Mouse (Mus musculus) liver, embryonic 16.5 days (tissue): ENCODE data around the gene Rras2. TPM values are rescaled to one million over a fixed set of nuclear protein-coding genes. Genes with fewer than 3 reads are reported as not detected.

Experiments used
- ATAC-seq: fragments of 200-750 bp; cut with Nextera tagmentation; 2 replicates; pipeline ENCODE4 v1.8.0; 2017; ENCODE audit warnings: low read depth, mild to moderate bottlenecking, moderate number of reproducible peaks, moderate library complexity
- H3K27ac ChIP-seq: fragments of 300-500 bp; sonication (generic); 2 replicates; pipeline ENCODE4 v1.5.1; 2014; ENCODE audit warnings: mild to moderate bottlenecking, low read length
- H3K27me3 ChIP-seq: fragments of 300-500 bp; sonication (generic); 2 replicates; pipeline ENCODE4 v1.6.1; 2014; ENCODE audit warnings: low read depth, low read length, mixed read lengths; ENCODE audit not compliant: control insufficient read depth, insufficient read depth
- H3K36me3 ChIP-seq: fragments of 300-500 bp; sonication (generic); 2 replicates; pipeline ENCODE4 v1.6.1; 2014; ENCODE audit warnings: mild to moderate bottlenecking; ENCODE audit not compliant: control insufficient read depth, insufficient read depth
- H3K4me1 ChIP-seq: fragments of 300-500 bp; sonication (generic); 2 replicates; pipeline ENCODE4 v1.6.1; 2014; ENCODE audit warnings: low read depth, low read length, mixed read lengths; ENCODE audit not compliant: control insufficient read depth
- H3K4me2 ChIP-seq: fragments of 300-500 bp; sonication (generic); 2 replicates; pipeline ENCODE4 v1.6.1; 2014; ENCODE audit warnings: low read depth, low read length, mixed read lengths
- H3K4me3 ChIP-seq: fragments of 300-500 bp; sonication (generic); 2 replicates; pipeline ENCODE4 v1.5.1; 2014; ENCODE audit warnings: low read depth, mild to moderate bottlenecking, low read length
- H3K9ac ChIP-seq: fragments of 300-500 bp; sonication (generic); 2 replicates; pipeline ENCODE4 v1.6.1; 2014; ENCODE audit warnings: low read depth, low read length
- H3K9me3 ChIP-seq: fragments of 300-500 bp; sonication (generic); replicated peaks from 2 replicates; pipeline ENCODE4 v1.6.1; 2016; ENCODE audit warnings: low read length; ENCODE audit not compliant: control insufficient read depth
- WGBS: fragments of 180-500 bp; shearing (Covaris S2); extraction: QIAGEN DNeasy Blood & Tissue Kit; methylation state at CpG from one replicate; pipeline ENCODE4 v1.1.7; 2014; ENCODE audit not compliant: insufficient replicate concordance; 5-methylcytosine and 5-hydroxymethylcytosine counted together
- polyA plus RNA-seq: library from polyadenylated mRNA; unstranded; fragments of >200 nt; fragmentation: Nextera tagmentation; extraction: Ambion mirVana; gene quantifications from 2 replicates; pipeline ENCODE4 v1.2.1, GENCODE M21; 2015

Gene Rras2
- polyA plus RNA-seq, 1 experiment from 2014 or later = 6.8 TPM

GRCm38 (mm10) chr7:114011726-114012443, 105.7 kb downstream of the Rras2 start:
- no peak for ATAC-seq
- H3K27ac ChIP-seq = no peak overlapping the region
- H3K36me3 ChIP-seq = no peaks in the 10 kb centered on the region
- H3K4me2 ChIP-seq = no peak overlapping the region
- H3K27me3 ChIP-seq = no peaks in the 10 kb centered on the region
- H3K9ac ChIP-seq = no peak overlapping the region
- no peaks in the 10 kb centered on the region for H3K9me3 ChIP-seq
- 50% methylated on average over 9 of the region's 9 CpGs for WGBS
- no peak overlapping the region for H3K4me3 ChIP-seq
- no peaks in the 10 kb centered on the region for H3K4me1 ChIP-seq

DNA sequence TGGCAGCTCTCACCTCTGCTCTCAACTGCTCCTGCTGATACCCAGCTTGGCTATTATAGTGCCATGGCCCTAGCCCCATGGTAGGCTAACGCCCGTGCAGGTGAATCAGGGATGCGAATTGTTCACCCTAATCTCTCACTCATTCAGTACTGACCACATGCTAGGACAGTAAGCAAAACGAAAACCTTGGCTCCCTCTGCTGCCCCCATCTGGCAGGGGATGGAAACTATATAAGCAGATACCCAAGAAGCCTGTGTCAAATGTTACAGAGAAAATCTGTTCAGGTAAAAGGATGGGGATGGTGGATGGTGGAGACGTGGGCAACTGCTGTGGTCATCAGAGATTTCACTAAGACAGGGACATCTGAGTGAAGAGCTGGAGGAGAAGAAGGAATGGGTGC, 110.0 kb downstream of the Rras2 start:
- H3K9ac ChIP-seq = no peak overlapping the region
- no peak overlapping the region for H3K4me3 ChIP-seq
- H3K4me2 ChIP-seq = no peak overlapping the region
- no peaks in the 10 kb centered on the region for H3K4me1 ChIP-seq
- no peak overlapping the region for H3K27ac ChIP-seq
- no peaks in the 10 kb centered on the region for H3K36me3 ChIP-seq
- WGBS = 40% methylated on average over 5 of the region's 5 CpGs
- no peak for ATAC-seq
- H3K9me3 ChIP-seq = no peaks in the 10 kb centered on the region
- H3K27me3 ChIP-seq = no peaks in the 10 kb centered on the region

GRCm38 (mm10) chr7:114006456-114006855, 111.1 kb downstream of the Rras2 start:
- no peak for ATAC-seq
- WGBS = 64% methylated on average over 8 of the region's 8 CpGs

DNA sequence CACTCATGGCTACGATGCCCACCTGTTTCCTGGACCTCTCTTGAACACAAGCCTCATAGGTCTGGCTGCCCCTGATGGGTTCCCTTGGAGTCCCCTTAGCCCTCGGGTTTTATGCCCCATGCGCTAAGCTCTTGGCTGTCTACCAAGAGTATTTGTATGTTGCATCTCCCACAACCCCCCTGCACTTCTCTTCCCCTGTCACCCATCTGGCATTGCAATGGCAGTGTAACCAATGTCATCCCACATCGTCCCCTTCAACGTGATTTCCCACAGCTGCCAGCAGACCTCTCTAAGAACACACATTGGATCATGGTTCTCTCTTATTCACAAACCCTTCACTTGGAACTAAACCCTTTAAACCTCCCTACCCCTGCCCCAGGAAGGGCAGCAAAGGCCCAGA, 112.1 kb downstream of the Rras2 start:
- 56% methylated on average over 5 of the region's 5 CpGs for WGBS
- H3K36me3 ChIP-seq = no peaks in the 10 kb centered on the region
- no peak overlapping the region for H3K27ac ChIP-seq

More at GRCm38 (mm10) chr7:114006456-114006855, 111.1 kb downstream of the Rras2 start:
- Histone ChIP-seq H3K4me3 (no peak overlapping the region), H3K4me1 (no peaks in the 10 kb centered on the region), H3K4me2 (no peak overlapping the region), H3K9ac (no peak overlapping the region), H3K36me3 (no peaks in the 10 kb centered on the region), H3K27me3 (no peaks in the 10 kb centered on the region), H3K9me3 (no peaks in the 10 kb centered on the region), H3K27ac (no peak overlapping the region)

DNA sequence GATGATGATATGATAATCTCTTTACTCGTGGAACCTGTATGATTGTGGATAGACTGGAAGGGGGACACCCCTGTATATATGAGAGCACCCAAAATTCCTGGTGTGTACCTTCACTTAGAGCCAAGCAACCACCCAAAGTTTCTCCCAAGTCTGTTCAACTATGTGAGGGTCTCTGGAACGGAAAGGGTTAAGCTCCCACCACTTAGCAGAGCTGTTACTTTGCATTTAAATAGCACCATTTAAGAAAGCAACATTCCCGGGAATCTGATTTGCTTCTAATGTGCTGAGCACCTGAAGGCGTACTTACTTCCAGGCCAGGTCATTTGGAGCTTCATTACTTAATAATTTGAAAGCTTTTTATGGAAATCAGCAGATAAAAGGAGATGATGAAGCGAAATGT, 113.4 kb downstream of the Rras2 start:
- no peaks in the 10 kb centered on the region for H3K9me3 ChIP-seq
- H3K9ac ChIP-seq = no peak overlapping the region
- no peaks in the 10 kb centered on the region for H3K4me1 ChIP-seq
- no peaks in the 10 kb centered on the region for H3K36me3 ChIP-seq
- no peak overlapping the region for H3K27ac ChIP-seq
- WGBS = 20% methylated on average over 5 of the region's 5 CpGs
- no peak overlapping the region for H3K4me3 ChIP-seq
- no peak overlapping the region for H3K4me2 ChIP-seq
- no peak for ATAC-seq
- H3K27me3 ChIP-seq = no peaks in the 10 kb centered on the region

More for the DNA sequence above, 112.1 kb downstream of the Rras2 start:
- Histone ChIP-seq H3K4me1 (no peaks in the 10 kb centered on the region), H3K9me3 (no peaks in the 10 kb centered on the region), H3K9ac (no peak overlapping the region), H3K4me2 (no peak overlapping the region), H3K27me3 (no peaks in the 10 kb centered on the region), H3K4me3 (no peak overlapping the region)
- no peak for ATAC-seq

DNA sequence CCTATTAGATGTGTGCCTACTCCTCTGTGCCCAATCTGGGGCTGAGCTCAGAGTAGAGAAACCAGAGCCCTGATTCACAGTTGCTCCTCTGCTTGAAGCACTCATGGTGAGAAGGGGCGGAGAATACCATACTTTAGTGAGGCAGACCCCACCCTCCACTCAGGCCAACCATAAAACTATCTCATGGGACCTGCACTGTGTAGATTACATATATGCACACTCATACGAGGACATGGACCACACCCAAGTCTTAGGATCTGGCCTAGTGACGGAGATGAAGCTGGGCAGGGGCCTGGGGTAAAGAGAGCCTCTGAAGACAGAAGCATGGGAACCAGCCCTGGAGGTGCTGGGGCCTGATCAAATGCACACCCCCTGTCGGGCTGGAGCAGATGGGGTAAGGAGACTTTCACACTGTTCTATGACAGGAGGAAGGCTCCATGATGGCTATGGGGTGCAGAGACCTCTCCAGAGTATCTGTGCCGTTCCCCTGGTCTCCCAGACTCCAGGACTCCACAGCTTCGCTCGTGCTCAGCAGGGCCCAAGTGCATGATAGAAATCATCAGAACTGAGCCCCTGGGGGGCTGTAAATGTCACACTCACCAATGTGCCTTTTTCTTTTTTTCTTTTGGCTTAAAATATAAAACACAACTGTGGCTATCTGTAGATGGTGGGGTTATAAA, 119.8 kb downstream of the Rras2 start:
- no peak overlapping the region for H3K4me2 ChIP-seq
- no peak overlapping the region for H3K9ac ChIP-seq
- no peak overlapping the region for H3K27ac ChIP-seq
- ATAC-seq = peak; percentile 96
- no peaks in the 10 kb centered on the region for H3K9me3 ChIP-seq
- WGBS = 46% methylated on average over 7 of the region's 7 CpGs
- no peaks in the 10 kb centered on the region; the same call in 1 of the 2 replicates for H3K4me1 ChIP-seq
- H3K4me3 ChIP-seq = no peak overlapping the region
- no peaks in the 10 kb centered on the region for H3K27me3 ChIP-seq
- H3K36me3 ChIP-seq = no peaks in the 10 kb centered on the region

Other genes starting within 250 kb of the Rras2 start
- gene Copb1, start 136.9 kb upstream of the Rras2 start, polyA plus RNA-seq = 49.3 and 49.5 TPM in 2 replicates
- 209 and 228 TPM in 2 replicates for gene Psma1, start 158.3 kb upstream of the Rras2 start, polyA plus RNA-seq